Mouse (Mus musculus) gastrocnemius, postnatal 10 days (tissue): ENCODE results near the gene Klk11. TPM values are rescaled to one million over a fixed set of nuclear protein-coding genes. Genes with fewer than 3 reads are reported as not detected.

Experiments
- DNase-seq: peaks from one replicate; pipeline ENCODE4 v3.0.0; 2021; ENCODE audit warnings: mixed read lengths
- long read RNA-seq, 2 experiments: library from polyadenylated mRNA; stranded (forward); transcript quantifications; one replicate each; pipeline ENCODE4 v2.0.0; 2021
- total RNA-seq, 2 experiments: library from RNA; stranded (reverse); gene quantifications; 2 replicates each; pipeline ENCODE4 v1.2.3; 2021

The Klk11 gene
- not detected for total RNA-seq
- long read RNA-seq, experiment 1 = 0 reads
- long read RNA-seq, experiment 2 = 0 reads

DNA sequence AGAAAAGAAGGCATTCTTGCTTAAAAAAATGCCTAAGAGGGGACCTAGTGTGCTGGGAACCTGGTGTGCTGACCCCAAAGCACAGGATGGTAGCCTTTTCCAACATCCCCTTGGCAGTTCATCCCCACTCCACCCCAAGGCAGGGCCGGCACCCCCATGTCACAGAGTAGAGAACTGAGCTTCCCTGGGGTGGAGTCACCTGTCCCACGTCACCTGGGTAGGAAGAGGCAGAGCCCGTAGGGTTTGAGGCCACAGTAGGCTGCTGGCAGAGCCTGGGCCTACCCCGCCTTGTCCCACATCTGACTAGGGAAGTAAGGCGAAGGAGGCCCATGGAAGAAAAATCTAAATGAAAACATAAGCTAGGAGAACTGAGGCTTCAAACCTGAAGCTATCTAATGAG lies at the start of gene Klk11:
TSS of gene Klk11 (plus strand) at position 241 of the 400 bp plus-strand sequence.
- DNase-seq = no peak

DNA sequence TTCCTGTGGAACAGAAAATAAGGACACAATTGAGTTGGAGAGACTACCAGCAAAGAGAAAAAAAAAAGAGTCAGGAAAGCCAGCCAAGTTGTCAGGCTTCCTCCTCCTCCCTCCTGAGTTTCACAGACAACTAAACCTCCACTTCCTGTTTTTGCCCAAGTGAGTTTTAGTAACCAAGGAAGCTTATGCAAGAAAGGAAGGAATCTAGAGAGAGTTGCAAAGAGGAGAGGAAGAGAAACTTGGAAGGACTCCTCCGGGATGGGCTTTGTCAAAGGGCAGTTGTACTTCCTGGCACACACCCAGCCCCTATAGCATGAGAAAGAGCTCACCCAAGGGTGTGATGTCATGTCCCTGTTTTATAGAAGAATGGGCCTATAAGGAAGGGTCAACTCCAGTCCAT lies 26.6 kb upstream of the Klk11 start:
- no peak for DNase-seq

DNA sequence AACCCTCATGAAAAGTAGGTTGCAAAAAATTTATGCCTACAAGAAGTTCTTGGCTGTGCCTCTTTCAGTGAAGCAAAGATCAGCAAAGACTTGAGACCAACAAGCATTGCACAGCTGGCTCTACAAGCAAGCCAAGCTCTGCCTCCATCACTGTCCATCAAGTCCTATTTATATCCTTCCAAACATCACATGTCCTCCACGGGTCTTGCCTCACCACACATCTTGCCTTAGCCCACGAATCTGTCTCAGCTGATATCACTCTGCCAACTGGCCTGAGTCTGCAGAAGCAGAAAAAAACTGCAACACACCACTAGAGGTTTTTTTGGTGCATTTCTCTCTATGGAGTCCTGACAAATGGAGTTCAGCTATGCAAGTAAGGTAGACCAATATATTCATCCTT lies 21.6 kb upstream of the Klk11 start:
- no peak for DNase-seq

DNA sequence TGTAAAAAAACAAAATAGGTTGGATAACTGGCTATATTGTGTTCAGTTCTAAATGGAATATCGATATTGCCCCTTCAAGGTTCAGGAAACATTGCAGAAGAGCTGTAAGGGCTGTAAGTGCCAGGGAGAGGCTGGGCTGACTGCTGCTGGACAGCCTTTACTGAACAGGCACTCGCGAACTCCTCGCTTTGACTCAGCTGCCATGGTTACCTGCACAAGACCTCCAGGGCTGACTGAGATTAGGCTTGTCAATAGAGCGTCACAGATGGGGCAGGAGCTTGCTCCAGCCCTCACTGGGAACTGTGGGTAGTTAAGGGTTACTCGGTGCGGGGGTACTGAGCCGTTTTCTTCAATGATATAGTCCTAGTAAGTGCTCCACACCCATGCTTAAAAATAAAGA lies 7.9 kb upstream of the Klk11 start:
- DNase-seq = no peak

DNA sequence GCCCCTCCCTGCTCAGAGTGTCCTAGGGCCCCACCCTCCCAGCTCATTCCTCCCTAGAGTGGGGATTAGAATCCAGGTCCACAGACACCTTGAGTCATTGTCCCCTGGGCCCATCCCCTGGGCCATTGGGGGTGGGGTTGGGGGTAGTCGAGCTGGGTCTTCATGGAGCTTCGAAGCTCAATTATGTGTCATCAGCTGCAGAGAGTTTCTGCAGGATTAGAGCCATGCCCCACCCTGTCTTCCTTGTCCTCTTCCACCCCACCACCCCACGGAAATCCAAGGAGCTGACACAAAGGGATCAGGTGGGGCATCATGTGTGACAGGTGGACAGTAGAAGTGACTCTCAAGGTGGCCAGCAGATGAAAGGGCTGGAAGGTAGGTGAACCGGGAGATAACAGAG lies 5.8 kb upstream of the Klk11 start, which contains the start of gene Klk12:
TSS of gene Klk12 (plus strand) at position 301 of the 400 bp plus-strand sequence.
- DNase-seq = no peak

DNA sequence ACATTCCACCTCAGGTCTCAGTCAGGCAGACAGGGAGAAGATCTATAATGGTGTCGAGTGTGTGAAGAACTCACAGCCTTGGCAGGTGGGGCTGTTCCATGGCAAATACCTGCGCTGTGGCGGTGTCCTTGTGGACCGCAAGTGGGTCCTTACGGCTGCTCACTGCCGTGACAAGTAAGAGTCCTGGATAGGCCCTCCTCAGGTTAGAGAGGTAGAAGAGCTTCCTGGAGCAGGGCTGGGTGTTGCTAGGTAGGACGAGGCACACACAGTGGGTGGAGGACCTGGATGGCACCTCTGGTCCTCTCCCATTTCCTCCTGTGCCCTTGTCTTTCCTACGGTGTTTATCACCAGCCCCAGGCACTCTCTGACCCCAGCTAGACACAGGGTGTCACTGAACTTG lies 4.8 kb upstream of the Klk11 start:
- DNase-seq = no peak

DNA sequence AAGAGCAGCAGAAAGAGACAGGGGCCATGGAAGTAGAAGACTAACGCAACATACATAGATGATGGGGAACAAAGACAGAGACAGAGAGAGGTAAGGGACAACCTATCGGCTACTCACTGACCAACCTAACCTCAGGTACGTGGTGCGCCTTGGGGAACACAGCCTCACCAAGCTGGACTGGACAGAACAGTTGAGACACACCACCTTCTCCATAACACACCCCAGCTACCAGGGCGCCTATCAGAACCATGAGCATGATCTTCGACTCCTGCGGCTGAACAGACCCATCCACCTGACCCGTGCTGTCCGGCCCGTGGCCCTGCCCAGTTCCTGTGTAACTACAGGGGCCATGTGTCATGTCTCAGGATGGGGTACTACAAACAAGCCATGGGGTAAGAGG lies 3.7 kb upstream of the Klk11 start:
- DNase-seq = no peak

DNA sequence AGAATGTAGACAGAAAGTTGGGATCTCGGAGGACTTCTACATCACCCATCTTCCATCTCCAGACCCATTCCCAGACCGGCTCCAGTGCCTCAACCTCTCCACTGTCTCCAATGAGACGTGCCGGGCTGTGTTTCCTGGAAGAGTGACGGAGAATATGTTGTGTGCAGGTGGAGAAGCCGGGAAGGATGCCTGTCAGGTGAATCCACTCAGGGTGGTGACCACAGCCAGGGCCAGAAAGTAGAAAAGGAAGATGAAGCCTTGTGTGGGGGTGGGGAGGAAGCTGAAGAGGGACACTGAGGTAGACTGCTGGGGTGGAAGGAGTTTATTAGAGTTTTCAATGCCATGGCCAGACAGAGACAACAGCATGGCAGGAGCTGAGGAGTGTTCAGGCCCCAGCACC lies 2.5 kb upstream of the Klk11 start:
- no peak for DNase-seq

DNA sequence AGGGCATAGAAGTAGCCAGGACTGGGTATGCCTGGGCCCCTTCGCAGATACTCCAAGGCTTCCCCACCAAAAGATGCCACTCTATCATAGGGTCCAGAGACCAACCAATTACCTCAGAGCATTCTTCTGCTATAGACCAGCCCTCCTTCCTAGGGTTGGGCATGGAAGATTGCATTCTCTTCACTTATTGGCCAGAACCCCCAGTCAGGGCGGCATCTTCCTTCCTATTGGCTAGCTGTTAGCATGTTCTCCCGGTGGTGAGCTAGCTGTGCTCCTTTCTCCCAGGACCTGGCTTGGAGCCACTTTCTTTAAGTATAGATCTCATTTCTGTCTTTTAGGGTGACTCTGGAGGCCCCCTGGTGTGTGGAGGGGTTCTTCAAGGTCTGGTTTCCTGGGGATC lies 1.5 kb upstream of the Klk11 start:
- no peak for DNase-seq

DNA sequence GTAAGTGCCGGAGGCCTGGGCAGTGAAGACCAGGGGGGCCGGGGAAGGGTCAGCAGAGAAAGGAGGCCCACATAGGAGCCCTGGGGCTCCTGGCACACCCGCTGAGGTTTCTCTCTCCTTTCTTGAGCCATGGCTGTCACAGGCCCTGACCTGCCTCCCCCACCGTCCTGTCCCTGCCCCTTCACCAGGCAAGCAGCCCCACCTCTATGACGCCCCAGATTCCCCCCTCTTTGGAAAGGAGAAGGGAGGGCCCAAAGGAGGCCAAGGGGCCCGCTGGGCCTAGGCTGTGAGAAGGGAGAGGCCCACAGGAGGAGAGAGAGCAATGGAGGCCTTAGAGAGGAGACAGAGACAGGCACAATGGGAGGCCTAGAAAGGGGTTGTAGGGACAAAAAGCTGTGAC lies 398 bp downstream of the Klk11 start:
- no peak for DNase-seq

DNA sequence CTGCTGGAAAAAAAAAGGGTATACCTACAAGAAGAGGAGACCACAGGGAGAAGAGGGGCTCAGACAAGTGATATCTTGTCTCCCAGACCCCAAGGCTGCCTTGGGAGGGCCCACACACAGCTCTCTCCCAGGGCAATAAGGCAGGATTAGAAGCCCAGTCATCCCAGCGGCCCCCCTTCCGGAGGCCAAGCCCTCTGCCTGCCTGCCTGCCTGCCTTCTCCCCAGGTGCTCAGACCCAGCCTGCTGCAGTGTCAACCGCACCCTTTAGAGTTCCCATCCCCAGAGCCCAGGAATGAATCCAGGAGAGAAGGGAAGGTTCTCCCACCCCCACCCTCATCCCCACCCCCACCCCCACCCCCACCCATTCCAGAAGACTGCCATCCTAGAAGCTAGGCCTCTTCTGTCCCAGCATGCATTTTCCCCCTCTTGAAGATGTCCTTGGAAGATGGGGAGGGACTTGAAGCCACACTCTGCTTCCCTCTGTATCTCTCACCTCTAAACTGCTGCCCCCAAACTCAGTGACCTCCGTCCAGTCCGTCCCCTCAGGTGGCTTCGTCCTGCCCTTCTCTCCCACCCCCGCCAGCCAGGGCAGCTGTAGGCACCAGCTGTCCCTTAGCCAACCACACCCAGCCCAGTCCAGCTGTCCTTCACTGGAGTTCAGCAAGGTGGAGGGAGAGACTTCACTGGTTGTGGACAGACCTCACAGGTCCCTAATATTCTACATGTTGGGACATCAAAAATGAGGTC lies 1.1 kb downstream of the Klk11 start:
- no peak for DNase-seq

DNA sequence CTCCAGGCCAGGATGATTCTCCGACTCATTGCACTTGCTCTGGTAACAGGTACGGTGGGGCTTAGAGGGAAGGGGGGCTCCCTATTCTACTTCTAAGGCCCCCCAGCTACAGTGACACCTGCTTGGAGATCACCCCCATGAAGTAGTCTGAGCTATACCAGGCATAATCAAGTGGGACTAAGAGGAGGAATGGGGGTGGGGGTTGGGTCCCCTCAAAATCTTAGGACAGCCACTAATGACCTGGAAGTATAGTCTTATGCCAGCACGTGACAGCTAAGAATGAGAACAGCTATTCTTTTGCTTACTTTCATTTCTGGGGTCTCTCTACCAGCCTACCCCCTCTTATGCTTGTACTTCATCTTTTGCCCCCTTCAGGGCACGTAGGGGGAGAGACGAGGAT lies 2.1 kb downstream of the Klk11 start:
- no peak for DNase-seq

DNA sequence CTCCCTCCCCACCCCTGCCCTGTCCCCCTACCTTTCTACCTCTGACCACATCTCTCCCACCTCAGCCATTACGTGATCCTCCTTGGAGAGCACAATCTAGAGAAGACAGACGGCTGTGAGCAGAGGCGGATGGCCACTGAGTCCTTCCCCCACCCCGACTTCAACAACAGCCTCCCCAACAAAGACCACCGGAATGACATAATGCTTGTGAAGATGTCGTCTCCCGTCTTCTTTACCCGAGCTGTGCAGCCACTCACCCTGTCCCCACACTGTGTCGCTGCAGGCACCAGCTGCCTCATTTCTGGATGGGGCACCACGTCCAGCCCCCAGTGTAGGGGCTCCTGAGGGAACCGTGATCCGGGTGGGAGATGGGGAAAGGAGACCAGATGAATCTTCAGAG lies 3.0 kb downstream of the Klk11 start:
- DNase-seq = no peak

DNA sequence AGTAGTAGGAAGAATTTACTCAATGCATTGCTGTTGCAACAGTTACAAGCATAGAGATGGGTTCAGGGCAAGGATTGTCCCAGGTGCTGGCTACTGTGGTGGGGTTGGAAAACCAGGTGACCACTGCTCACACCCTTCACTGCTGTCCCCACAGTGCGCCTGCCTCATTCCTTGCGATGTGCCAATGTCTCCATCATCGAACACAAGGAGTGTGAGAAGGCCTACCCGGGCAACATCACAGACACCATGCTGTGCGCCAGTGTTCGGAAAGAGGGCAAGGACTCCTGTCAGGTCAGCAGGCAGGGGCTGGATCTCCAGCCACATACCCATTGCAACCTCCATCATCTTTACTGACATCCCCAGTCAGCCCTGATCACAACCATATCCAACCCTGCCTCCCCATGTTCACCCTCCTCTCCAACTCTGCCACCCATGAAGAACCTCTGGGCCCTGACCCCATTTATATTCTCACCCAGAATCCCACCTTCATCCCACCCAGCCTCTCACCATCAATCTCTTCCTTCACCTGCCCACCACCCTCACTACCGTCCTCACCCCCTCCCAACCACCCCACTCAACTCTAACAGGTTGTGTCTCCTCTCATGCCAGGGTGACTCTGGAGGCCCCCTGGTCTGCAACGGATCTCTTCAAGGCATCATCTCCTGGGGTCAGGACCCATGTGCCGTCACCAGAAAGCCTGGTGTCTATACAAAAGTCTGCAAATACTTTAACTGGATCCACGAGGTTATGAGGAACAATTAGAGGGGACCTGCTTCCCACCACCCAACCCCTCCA lies 4.0 kb downstream of the Klk11 start:
- DNase-seq = no peak

DNA sequence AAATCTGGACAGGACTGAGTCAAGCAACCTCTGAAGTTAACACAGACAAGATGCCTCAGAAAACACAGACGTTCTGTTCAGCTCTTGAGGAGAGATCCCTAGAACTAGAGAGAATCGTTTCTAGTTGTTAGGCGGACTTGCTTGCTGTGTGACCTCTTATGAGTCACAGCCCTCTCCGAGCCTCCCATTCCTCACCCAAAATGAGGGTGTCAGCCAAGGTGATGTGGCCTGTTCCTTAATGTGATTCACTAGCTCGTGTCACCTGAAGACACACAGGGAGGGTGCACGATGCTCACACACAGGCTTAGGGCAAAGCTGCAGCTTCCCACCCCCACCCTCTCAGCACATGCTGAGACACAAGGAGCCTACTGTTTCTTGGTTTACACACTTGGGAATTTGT lies 5.8 kb downstream of the Klk11 start:
- no peak for DNase-seq

DNA sequence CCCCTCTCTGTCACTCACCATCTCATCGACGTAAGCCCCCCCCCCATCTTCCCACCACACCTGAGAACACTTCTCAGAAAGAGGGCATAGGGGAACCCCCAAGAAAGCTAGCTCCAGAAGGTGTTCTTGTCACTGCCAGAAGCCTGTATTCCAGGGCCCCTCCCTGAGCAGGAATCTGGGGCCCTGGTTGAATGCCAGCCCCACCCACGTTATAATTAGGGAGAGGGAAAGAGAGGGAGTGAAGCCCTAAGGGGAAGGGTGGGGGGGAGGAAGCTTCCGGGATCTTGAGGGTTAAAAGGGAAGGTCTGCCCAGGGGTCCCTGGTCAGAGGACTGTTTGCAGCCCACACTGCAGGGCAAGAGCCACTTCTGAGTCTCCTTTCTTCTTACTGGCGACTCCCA lies 6.3 kb downstream of the Klk11 start, which contains the start of gene Klk10:
TSS of gene Klk10 (plus strand) at position 290 of the 400 bp plus-strand sequence.
- no peak for DNase-seq

DNA sequence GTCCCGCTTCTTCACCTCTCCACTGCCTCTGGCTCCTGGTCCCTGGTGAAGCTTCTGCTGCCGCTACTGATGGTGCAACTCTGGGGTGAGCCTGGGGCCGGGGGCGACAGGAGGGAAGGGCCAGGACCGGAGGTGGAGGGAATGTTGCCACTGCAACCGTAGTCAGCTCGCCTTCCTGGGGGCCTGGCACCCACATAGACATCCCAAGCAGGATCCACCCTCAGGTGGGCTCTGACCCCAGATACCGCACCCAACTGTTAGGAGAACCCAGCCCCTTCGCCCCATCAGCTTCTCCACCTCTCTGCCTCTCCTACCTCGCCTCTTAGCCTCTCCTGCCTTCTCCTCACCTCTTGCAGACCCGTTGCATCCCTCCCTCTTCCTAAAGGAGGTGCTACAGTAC lies 7.1 kb downstream of the Klk11 start:
- no peak for DNase-seq

DNA sequence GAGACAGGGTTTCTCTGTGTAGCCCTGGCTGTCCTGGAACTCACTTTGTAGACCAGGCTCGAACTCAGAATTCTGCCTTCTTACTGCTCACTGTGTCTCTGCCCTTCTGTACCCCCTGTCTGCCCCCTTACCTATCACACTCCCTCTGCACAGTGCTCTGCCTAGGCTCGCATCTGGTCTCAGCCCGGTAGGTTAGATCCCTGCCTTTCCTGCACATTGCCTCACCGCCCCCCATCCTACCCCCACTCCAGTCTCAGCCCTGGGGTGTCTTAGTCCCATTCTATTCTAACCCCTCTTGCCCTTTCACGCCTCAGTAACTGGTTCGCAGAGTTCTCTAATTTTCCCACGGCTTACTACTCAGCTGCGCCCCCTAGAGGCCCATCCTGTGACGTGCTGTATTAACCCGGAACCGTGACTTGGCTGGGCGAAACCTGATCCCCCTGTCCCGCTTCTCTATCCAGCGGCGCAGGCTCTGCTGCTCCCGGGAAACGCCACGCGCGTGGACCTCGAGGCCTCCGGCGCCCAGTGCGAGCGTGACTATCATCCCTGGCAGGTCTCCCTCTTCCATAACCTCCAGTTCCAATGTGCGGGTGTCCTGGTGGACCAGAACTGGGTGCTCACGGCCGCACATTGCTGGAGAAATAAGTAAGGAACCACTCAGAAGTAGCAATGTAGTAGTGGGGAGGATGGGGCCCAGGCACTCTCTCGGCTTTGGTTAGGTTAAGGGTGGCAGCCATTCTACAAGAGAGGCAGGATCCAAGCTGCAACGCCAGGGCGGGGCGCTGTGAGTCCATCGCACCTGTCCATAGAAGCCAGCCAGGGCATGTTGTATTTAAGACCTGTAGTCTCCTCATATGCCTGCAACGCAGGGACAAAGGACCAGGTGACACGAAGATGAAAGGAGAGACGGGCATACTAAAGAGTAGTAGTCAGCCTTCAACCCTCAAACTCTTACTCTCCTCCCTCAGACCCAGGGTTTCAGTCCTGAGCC lies 8.2 kb downstream of the Klk11 start:
- DNase-seq = peak; percentile 84

DNA sequence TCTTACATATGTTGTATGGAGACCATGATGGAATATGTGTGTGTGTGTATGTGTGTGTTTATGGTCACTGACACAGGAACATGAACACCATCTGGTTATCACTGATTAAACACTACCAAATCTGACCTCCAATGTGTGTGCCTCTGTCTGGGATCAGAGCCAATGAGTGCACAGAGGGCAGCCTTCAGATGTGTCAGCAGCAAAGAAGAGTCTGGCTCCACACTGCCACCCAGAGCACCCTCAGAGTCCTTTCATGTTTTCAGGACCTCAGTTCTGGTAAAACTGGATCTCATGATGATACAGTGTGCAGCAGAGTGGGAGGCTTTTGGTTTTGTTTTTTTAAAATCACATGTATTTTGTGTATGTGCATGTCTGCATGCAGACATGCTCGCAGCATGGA lies 10.9 kb downstream of the Klk11 start:
- DNase-seq = no peak

DNA sequence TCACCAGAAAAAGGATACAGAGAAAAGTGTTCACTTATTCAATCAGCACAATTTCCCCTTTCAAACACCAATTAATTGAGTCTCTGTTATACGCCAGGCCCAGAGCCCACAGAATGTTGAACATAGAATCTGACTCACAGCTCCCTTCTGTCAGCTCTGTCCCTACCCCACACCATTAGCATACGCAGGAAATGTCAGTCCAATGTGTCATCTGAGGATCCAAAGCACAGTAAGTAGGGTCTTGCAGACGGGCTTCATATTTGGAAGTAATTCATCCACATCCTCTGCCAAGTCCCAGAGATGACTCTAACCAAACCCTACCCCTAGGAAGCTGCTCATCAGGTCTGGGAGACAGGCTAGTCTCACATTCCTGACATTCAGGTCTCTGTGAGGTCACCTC lies 13.7 kb downstream of the Klk11 start:
- no peak for DNase-seq

DNA sequence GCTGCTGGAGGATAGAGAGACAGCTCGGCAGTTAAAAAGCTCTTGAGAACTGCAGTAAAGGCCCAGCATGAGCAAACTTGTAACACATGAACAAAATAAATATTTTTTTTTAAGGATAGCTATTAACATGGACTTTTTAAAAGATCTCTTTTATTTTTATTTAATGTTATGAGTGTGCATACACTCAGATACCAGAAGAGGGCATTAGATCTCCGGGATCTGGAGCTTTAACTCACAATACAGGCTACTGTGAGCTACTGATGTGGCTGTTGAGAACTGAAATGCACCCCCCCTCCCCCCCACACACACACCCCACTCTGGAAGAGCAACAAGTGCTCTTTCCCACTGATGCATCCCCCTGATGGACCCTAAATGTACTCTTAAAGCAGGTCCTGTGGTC lies 14.9 kb downstream of the Klk11 start:
- no peak for DNase-seq

DNA sequence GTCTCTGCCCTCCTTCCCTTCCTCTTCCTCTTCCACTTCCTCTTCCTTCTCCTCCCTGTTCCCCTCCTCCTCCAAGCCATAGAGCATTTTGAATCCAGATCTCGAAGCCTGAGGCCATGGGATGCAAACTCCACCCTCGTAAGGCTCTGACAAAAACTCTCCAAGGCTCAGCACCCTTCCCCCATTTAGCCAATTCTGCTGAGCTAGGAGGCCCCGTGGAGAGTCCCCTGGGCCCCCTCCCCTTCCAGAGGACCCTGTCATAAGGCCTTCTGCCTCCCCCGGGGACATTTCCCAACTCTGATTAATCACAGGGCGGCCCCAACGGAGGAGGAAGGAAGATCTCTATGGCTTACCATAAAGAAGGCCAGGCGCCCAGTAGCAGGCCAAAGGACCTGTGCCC lies 17.2 kb downstream of the Klk11 start, which contains the start of gene Klk9:
TSS of gene Klk9 (plus strand) at position 301 of the 400 bp plus-strand sequence.
- DNase-seq = no peak
